Mouse (Mus musculus): ENCODE results near the gene Gm20388.

DNA sequence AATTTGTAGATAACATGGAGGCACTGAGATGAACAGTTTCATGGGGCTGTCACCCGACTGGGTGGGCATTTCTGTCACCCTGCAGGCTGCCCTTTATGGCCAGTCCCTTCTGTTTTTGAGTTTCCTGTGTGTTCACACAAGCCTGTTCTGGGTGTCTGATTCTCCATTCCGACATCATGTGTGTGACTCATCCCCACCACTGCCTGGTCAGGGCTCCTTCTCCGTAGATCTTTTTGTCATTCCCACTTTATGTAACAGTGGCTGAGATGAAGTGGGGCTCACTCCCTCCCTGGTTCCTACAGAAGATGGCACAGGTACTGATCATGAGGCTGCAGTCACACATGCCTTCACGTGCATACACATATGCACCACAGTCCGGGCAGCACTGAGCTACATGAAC, 3212.0 kb downstream of the Gm20388 start:
- no peak for TF ChIP-seq CTCF (IDR thresholded peaks at IDR 0.05; ENCODE audit: insufficient read depth, low read depth, low read length)
- no peak for TF ChIP-seq POLR2A (IDR thresholded peaks at IDR 0.05; ENCODE audit: insufficient read depth, low read depth, low read length)

All from olfactory bulb, adult 2 months (tissue).